Mouse (Mus musculus): ENCODE results near the gene Omt2b. TPM values are rescaled to one million over a fixed set of nuclear protein-coding genes. Genes with fewer than 3 reads are reported as not detected.
"Not testable (repeated sequence)": the region's sequence is repeated elsewhere in the genome, so short reads cannot be mapped to it uniquely, and the experiment has no call there.

Gene Omt2b
- not detected in 2 replicates for total RNA-seq (2012; rRNA removed)

DNA sequence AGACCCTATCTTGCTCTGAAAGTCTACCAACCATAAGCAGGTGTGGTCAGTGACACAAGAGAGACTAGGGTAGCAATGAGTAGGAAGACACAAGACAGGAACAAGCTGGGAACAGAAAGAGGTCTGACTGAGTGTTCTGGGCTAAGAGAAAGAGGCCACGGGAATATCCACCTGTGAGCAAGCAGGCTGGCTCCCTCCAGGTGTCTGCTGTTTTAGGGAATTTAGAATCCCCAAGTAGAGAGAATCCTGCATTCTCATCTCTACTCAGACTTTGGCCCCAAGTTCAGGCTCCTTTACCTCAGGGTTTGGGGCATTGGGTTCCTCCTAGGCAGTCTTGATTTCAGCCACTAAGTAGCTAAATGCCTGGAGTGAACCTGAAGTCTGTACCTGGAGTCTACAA is at the start of gene Omt2b:
Omt2b (plus strand) TSS at position 301 of the 400 bp plus-strand sequence.
- H3K27ac ChIP-seq (ENCODE audit: insufficient read depth, low read depth, low read length, poor library complexity, severe bottlenecking); H3K9ac ChIP-seq (ENCODE audit: insufficient read depth, low read depth, low read length, poor library complexity, severe bottlenecking); in situ Hi-C loops (cut with MboI; ENCODE audit: low sequenced_read_pairs in 2 of 2, unreplicated experiment in 2 of 2); DNase-seq (ENCODE audit: low read depth, low spot score); H3K4me1 ChIP-seq (ENCODE audit: control insufficient read depth in 2 of 2, insufficient read depth in 2 of 2, low read length in 2 of 2, poor library complexity in 1 of 2); H3K36me3 ChIP-seq (ENCODE audit: control insufficient read depth, insufficient read depth, low read length, poor library complexity, severe bottlenecking); H3K4me3 ChIP-seq (ENCODE audit: insufficient read depth in 1 of 2, low read depth in 1 of 2, low read length in 2 of 2, poor library complexity in 1 of 2, severe bottlenecking in 1 of 2); H3K9me3 ChIP-seq (ENCODE audit: control insufficient read depth, insufficient read depth, low read depth, low read length): not testable (repeated sequence)

DNA sequence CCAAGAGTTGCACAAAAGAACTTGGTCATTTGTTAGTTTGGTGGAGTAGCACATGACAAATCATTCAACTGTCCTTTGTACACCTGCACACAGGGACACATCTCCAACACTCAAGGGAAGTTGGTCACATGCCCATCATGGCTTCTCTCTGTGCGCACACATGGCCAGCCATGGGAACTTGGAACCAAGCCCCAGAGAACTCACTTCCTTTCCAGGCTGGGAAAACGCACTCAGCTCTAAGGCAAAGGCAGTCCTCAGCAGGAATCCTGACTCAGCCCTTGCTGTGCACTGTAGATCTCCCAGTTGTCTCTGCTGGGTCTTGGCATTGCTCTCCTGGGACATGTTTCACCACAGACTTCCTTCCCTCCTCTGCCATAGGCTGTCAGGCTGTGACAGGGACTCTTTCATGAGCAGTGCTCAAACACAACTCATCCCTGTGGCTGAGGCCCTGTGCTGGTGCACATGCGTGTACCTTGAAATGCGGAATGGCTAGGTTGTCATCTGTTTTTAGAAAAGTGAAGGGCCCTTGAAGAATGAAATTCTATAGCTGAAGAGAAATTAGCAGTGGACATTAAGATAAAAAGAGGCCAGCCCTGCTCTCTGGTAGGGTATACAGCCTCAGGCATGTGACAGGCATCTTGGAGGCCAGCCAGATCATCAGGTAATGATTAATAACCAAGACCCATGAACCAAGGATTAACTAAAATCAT is 45.2 kb upstream of the Omt2b start:
- DNase-seq (ENCODE audit: low read depth, low spot score); H3K36me3 ChIP-seq (ENCODE audit: control insufficient read depth, insufficient read depth, low read length, poor library complexity, severe bottlenecking); H3K9me3 ChIP-seq (ENCODE audit: control insufficient read depth, insufficient read depth, low read depth, low read length); H3K4me3 ChIP-seq (ENCODE audit: insufficient read depth in 1 of 2, low read depth in 1 of 2, low read length in 2 of 2, poor library complexity in 1 of 2, severe bottlenecking in 1 of 2); in situ Hi-C loops (cut with MboI; ENCODE audit: low sequenced_read_pairs in 2 of 2, unreplicated experiment in 2 of 2); H3K9ac ChIP-seq (ENCODE audit: insufficient read depth, low read depth, low read length, poor library complexity, severe bottlenecking); H3K4me1 ChIP-seq (ENCODE audit: control insufficient read depth in 2 of 2, insufficient read depth in 2 of 2, low read length in 2 of 2, poor library complexity in 1 of 2); H3K27ac ChIP-seq (ENCODE audit: insufficient read depth, low read depth, low read length, poor library complexity, severe bottlenecking): not testable (repeated sequence)

DNA sequence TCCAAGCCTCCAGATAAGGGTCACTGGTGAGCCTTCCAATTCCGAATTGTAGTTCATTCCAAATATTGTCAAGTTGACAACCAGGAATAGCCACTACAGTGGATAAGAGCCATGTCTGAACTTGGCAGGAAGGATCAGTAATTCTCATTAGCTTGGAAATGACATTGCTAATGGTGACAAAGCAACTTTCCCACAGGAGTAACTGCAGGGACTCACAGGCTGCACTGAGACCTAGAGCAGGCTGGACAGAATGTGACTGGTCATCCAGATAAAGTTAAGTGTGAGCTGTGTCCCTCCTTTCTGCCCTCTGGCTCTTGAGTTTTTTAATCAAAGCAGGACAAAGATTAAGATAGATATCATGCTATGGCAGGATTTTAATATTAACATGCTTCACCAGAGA is 38.3 kb upstream of the Omt2b start:
- H3K9me3 ChIP-seq (ENCODE audit: control insufficient read depth, insufficient read depth, low read depth, low read length); H3K27ac ChIP-seq (ENCODE audit: insufficient read depth, low read depth, low read length, poor library complexity, severe bottlenecking); in situ Hi-C loops (cut with MboI; ENCODE audit: low sequenced_read_pairs in 2 of 2, unreplicated experiment in 2 of 2); H3K4me1 ChIP-seq (ENCODE audit: control insufficient read depth in 2 of 2, insufficient read depth in 2 of 2, low read length in 2 of 2, poor library complexity in 1 of 2); DNase-seq (ENCODE audit: low read depth, low spot score); H3K36me3 ChIP-seq (ENCODE audit: control insufficient read depth, insufficient read depth, low read length, poor library complexity, severe bottlenecking); H3K9ac ChIP-seq (ENCODE audit: insufficient read depth, low read depth, low read length, poor library complexity, severe bottlenecking); H3K4me3 ChIP-seq (ENCODE audit: insufficient read depth in 1 of 2, low read depth in 1 of 2, low read length in 2 of 2, poor library complexity in 1 of 2, severe bottlenecking in 1 of 2): not testable (repeated sequence)

DNA sequence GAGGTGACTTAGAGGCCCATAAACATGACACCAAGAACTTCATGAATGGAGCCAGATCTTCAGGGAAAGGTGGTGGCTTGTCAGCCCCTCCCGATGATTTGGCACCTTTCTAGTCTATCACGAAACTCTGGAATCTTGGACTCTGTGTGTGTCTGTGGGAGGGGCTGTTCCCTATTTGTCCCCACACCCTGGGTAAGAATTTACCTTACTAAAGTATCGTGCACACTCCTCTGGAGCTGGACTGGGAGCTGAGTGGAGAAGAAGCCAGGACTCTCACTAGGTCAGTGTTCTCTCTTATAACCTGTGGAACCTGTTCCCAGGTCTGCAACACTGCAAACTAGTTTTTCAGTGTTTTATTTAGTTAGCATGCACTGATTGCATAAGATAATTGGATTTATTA is 37.7 kb upstream of the Omt2b start, which contains the start of gene Gm10639:
Gm10639 (plus strand) TSS at position 201 of the 400 bp plus-strand sequence.
- in situ Hi-C loops (cut with MboI; ENCODE audit: low sequenced_read_pairs in 2 of 2, unreplicated experiment in 2 of 2); DNase-seq (ENCODE audit: low read depth, low spot score); H3K27ac ChIP-seq (ENCODE audit: insufficient read depth, low read depth, low read length, poor library complexity, severe bottlenecking); H3K4me1 ChIP-seq (ENCODE audit: control insufficient read depth in 2 of 2, insufficient read depth in 2 of 2, low read length in 2 of 2, poor library complexity in 1 of 2); H3K9ac ChIP-seq (ENCODE audit: insufficient read depth, low read depth, low read length, poor library complexity, severe bottlenecking); H3K36me3 ChIP-seq (ENCODE audit: control insufficient read depth, insufficient read depth, low read length, poor library complexity, severe bottlenecking); H3K9me3 ChIP-seq (ENCODE audit: control insufficient read depth, insufficient read depth, low read depth, low read length); H3K4me3 ChIP-seq (ENCODE audit: insufficient read depth in 1 of 2, low read depth in 1 of 2, low read length in 2 of 2, poor library complexity in 1 of 2, severe bottlenecking in 1 of 2): not testable (repeated sequence)

DNA sequence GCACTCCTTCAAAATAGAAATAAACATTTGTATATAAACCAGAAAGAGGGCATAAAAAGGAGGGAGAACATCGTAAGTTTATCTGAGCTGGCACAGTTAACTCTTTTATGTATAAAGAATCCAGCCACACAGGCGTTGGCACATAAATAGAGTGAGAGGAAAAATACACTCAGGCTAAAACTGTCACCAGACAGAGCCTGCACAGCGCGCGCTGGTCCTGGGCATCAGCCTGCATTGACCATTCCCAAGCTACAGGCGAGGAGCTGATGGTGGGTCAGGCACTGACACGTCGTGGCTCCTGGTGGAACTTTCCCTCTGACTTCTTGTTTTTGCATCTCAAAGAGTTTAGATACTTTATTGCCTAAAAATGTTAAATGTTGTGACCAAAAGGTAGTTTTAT is 34.9 kb upstream of the Omt2b start:
- DNase-seq (ENCODE audit: low read depth, low spot score); H3K9ac ChIP-seq (ENCODE audit: insufficient read depth, low read depth, low read length, poor library complexity, severe bottlenecking); in situ Hi-C loops (cut with MboI; ENCODE audit: low sequenced_read_pairs in 2 of 2, unreplicated experiment in 2 of 2); H3K4me1 ChIP-seq (ENCODE audit: control insufficient read depth in 2 of 2, insufficient read depth in 2 of 2, low read length in 2 of 2, poor library complexity in 1 of 2); H3K9me3 ChIP-seq (ENCODE audit: control insufficient read depth, insufficient read depth, low read depth, low read length); H3K27ac ChIP-seq (ENCODE audit: insufficient read depth, low read depth, low read length, poor library complexity, severe bottlenecking); H3K4me3 ChIP-seq (ENCODE audit: insufficient read depth in 1 of 2, low read depth in 1 of 2, low read length in 2 of 2, poor library complexity in 1 of 2, severe bottlenecking in 1 of 2); H3K36me3 ChIP-seq (ENCODE audit: control insufficient read depth, insufficient read depth, low read length, poor library complexity, severe bottlenecking): not testable (repeated sequence)

DNA sequence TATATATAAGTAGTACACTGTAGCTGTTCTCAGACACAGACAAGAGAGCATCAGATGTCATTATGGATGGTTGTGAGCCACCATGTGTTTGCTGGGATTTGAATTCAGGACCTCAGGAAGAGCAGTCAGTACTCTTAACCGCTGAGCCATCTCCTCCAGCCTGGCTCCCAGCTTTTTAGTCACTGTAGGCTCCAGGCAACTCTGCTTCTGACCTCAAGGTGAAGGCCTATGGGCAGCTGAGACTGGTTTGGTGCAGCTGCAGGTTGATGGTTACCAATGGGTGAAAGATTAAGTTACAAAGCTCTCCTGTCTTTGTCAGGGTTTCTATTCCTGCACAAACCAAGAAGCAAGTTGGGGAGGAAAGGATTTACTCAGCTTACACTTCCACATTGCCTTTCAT is 33.7 kb upstream of the Omt2b start:
- DNase-seq (ENCODE audit: low read depth, low spot score); H3K9ac ChIP-seq (ENCODE audit: insufficient read depth, low read depth, low read length, poor library complexity, severe bottlenecking); H3K4me1 ChIP-seq (ENCODE audit: control insufficient read depth in 2 of 2, insufficient read depth in 2 of 2, low read length in 2 of 2, poor library complexity in 1 of 2); H3K9me3 ChIP-seq (ENCODE audit: control insufficient read depth, insufficient read depth, low read depth, low read length); H3K4me3 ChIP-seq (ENCODE audit: insufficient read depth in 1 of 2, low read depth in 1 of 2, low read length in 2 of 2, poor library complexity in 1 of 2, severe bottlenecking in 1 of 2); H3K36me3 ChIP-seq (ENCODE audit: control insufficient read depth, insufficient read depth, low read length, poor library complexity, severe bottlenecking); H3K27ac ChIP-seq (ENCODE audit: insufficient read depth, low read depth, low read length, poor library complexity, severe bottlenecking); in situ Hi-C loops (cut with MboI; ENCODE audit: low sequenced_read_pairs in 2 of 2, unreplicated experiment in 2 of 2): not testable (repeated sequence)

DNA sequence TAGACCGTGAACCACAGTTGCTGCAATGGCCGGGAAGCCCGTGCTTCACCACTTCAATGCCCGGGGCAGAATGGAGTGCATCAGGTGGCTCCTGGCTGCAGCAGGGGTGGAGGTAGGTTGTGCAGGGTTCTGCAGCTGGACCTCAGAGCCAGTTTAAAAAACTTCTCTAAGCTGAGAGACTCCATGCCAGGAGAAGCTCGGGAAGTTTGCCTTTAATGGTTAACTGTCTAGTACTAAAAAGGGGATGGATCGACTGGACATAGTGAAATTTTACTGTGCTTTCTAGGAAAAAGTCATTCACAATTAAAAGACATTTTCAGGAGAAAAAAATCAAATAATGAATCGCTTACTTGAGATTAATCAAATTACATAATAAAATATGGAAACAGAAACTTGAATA is 32.6 kb upstream of the Omt2b start:
- DNase-seq (ENCODE audit: low read depth, low spot score); H3K36me3 ChIP-seq (ENCODE audit: control insufficient read depth, insufficient read depth, low read length, poor library complexity, severe bottlenecking); H3K9ac ChIP-seq (ENCODE audit: insufficient read depth, low read depth, low read length, poor library complexity, severe bottlenecking); H3K4me3 ChIP-seq (ENCODE audit: insufficient read depth in 1 of 2, low read depth in 1 of 2, low read length in 2 of 2, poor library complexity in 1 of 2, severe bottlenecking in 1 of 2); H3K27ac ChIP-seq (ENCODE audit: insufficient read depth, low read depth, low read length, poor library complexity, severe bottlenecking); in situ Hi-C loops (cut with MboI; ENCODE audit: low sequenced_read_pairs in 2 of 2, unreplicated experiment in 2 of 2); H3K9me3 ChIP-seq (ENCODE audit: control insufficient read depth, insufficient read depth, low read depth, low read length); H3K4me1 ChIP-seq (ENCODE audit: control insufficient read depth in 2 of 2, insufficient read depth in 2 of 2, low read length in 2 of 2, poor library complexity in 1 of 2): not testable (repeated sequence)
